Mouse (Mus musculus) embryonic facial prominence, embryonic 14.5 days (tissue): ENCODE measurements around the gene Gm17660. TPM values are rescaled to one million over a fixed set of nuclear protein-coding genes. Genes with fewer than 3 reads are reported as not detected.
A peak's percentile ranks its signal among the peaks of the same experiment; 100 is the strongest.

ENCODE experiments used
- ATAC-seq: fragments of 200-750 bp; cut with Nextera tagmentation; 2 replicates; pipeline ENCODE4 v1.8.0; 2017; ENCODE audit warnings: low read depth, moderate number of reproducible peaks, moderate TSS enrichment
- DNase-seq: peaks from one replicate; pipeline ENCODE4 v3.0.0-alpha.2; 2015; ENCODE audit warnings: low spot score
- H3K27ac ChIP-seq: fragments of 300-500 bp; sonication (generic); replicated peaks from 2 replicates; pipeline ENCODE4 v1.5.1; 2014; ENCODE audit warnings: low read depth, mild to moderate bottlenecking, low read length, moderate library complexity
- H3K27me3 ChIP-seq: fragments of 300-500 bp; sonication (generic); replicated peaks from 2 replicates; pipeline ENCODE4 v1.6.1; 2014; ENCODE audit warnings: low read length; ENCODE audit not compliant: control insufficient read depth, insufficient read depth
- H3K36me3 ChIP-seq: fragments of 300-500 bp; sonication (generic); 2 replicates; pipeline ENCODE4 v1.6.1; 2014; ENCODE audit warnings: low read length, mixed read lengths; ENCODE audit not compliant: control insufficient read depth, insufficient read depth
- H3K4me1 ChIP-seq: fragments of 300-500 bp; sonication (generic); 2 replicates; pipeline ENCODE4 v1.6.1; 2014; ENCODE audit warnings: antibody characterized with exemption, low read length; ENCODE audit not compliant: control insufficient read depth, insufficient read depth
- H3K4me2 ChIP-seq: fragments of 300-500 bp; sonication (generic); 2 replicates; pipeline ENCODE4 v1.6.1; 2014; ENCODE audit warnings: low read depth, mild to moderate bottlenecking, low read length, moderate library complexity, mixed read lengths
- H3K4me3 ChIP-seq: fragments of 300-500 bp; sonication (generic); 2 replicates; pipeline ENCODE4 v1.5.1; 2014; ENCODE audit warnings: low read depth, mild to moderate bottlenecking, low read length
- H3K9ac ChIP-seq: fragments of 300-500 bp; sonication (generic); 2 replicates; pipeline ENCODE4 v1.6.1; 2014; ENCODE audit warnings: low read depth, mild to moderate bottlenecking, low read length, moderate library complexity, mixed read lengths
- H3K9me3 ChIP-seq: fragments of 300-500 bp; sonication (generic); 2 replicates; pipeline ENCODE4 v1.6.1; 2016; ENCODE audit warnings: low read length; ENCODE audit not compliant: control insufficient read depth
- WGBS: fragments of 180-500 bp; shearing (Covaris S2); extraction: QIAGEN DNeasy Blood & Tissue Kit; methylation state at CpG from one replicate; pipeline ENCODE4 v1.1.7; 2014; 5-methylcytosine and 5-hydroxymethylcytosine counted together
- polyA plus RNA-seq: library from polyadenylated mRNA; unstranded; fragments of >200 nt; fragmentation: Nextera tagmentation; extraction: Ambion mirVana; gene quantifications from 2 replicates; pipeline ENCODE4 v1.2.1, GENCODE M21; 2014

The Gm17660 gene
- polyA plus RNA-seq, 1 experiment from 2014 or later, result 0.47 TPM

- Histone ChIP-seq H3K4me2 (peak overlapping the region; percentile 23; the same call in 1 of the 2 replicates), H3K27me3 (no peaks in the 10 kb centered on the region), H3K27ac (peak overlapping the region; percentile 46), H3K9me3 (no peaks in the 10 kb centered on the region), H3K9ac (no peak overlapping the region), H3K4me1 (0 out of 2 replicates have a peak, but pooled peaks cover 2% of the 10 kb centered on the region), H3K36me3 (no peaks in the 10 kb centered on the region), H3K4me3 (no peak overlapping the region)
- 12% methylated on average over 6 of the region's 8 CpGs for WGBS
- peak; percentile 92 for ATAC-seq
- DNase-seq, result peak; percentile 86
Observed at GRCm38 (mm10) chr5:104072272-104072886, 5.0 kb downstream of the Gm17660 start.

GRCm38 (mm10) chr5:104071048-104071447 is 6.4 kb downstream of the Gm17660 start:
- Histone ChIP-seq H3K4me1 (0 out of 2 replicates have a peak, but pooled peaks cover 2% of the 10 kb centered on the region), H3K27me3 (no peaks in the 10 kb centered on the region), H3K4me3 (no peak overlapping the region), H3K9ac (no peak overlapping the region), H3K4me2 (no peak overlapping the region), H3K36me3 (no peaks in the 10 kb centered on the region), H3K27ac (no peak overlapping the region), H3K9me3 (no peaks in the 10 kb centered on the region)
- ATAC-seq (no peak), DNase-seq (no peak)
- 71% methylated on average over 4 of the region's 4 CpGs for WGBS

- DNase-seq (no peak), ATAC-seq (no peak)
- Histone ChIP-seq H3K27ac (no peak overlapping the region), H3K9me3 (no peaks in the 10 kb centered on the region), H3K4me1 (0 out of 2 replicates have a peak, but pooled peaks cover 2% of the 10 kb centered on the region), H3K4me2 (no peak overlapping the region), H3K4me3 (no peak overlapping the region), H3K27me3 (no peaks in the 10 kb centered on the region), H3K9ac (no peak overlapping the region), H3K36me3 (peaks cover 7% of the 10 kb centered on the region)
- 77% methylated on average over 7 of the region's 7 CpGs for WGBS
Observed at GRCm38 (mm10) chr5:104068751-104069150, 8.7 kb downstream of the Gm17660 start.

- Histone ChIP-seq H3K4me3 (no peak overlapping the region), H3K4me2 (no peak overlapping the region), H3K4me1 (no peaks in the 10 kb centered on the region), H3K9ac (no peak overlapping the region), H3K9me3 (no peaks in the 10 kb centered on the region), H3K27me3 (no peaks in the 10 kb centered on the region), H3K27ac (no peak overlapping the region), H3K36me3 (peaks cover 45% of the 10 kb centered on the region)
- 84% methylated on average over 11 of the region's 11 CpGs for WGBS
- DNase-seq (no peak), ATAC-seq (no peak)
Observed at GRCm38 (mm10) chr5:104062773-104063551, 14.4 kb downstream of the Gm17660 start.

- Histone ChIP-seq H3K36me3 (peaks cover 47% of the 10 kb centered on the region), H3K9ac (no peak overlapping the region), H3K4me1 (no peaks in the 10 kb centered on the region), H3K27ac (no peak overlapping the region), H3K9me3 (no peaks in the 10 kb centered on the region), H3K4me2 (no peak overlapping the region), H3K27me3 (no peaks in the 10 kb centered on the region), H3K4me3 (no peak overlapping the region)
- WGBS, result 82% methylated on average over 13 of the region's 13 CpGs
- DNase-seq (no peak), ATAC-seq (no peak)
Observed at GRCm38 (mm10) chr5:104061936-104062772, 15.3 kb downstream of the Gm17660 start.

- peaks cover 50% of the 10 kb centered on the region for H3K36me3 ChIP-seq
Observed at GRCm38 (mm10) chr5:104060429-104060828, 17.0 kb downstream of the Gm17660 start.

GRCm38 (mm10) chr5:104059628-104060027 is 17.8 kb downstream of the Gm17660 start:
- Histone ChIP-seq H3K36me3 (peaks cover 50% of the 10 kb centered on the region), H3K27me3 (no peaks in the 10 kb centered on the region), H3K4me1 (no peaks in the 10 kb centered on the region), H3K9me3 (no peaks in the 10 kb centered on the region), H3K27ac (no peak overlapping the region), H3K4me3 (no peak overlapping the region), H3K9ac (no peak overlapping the region), H3K4me2 (no peak overlapping the region)
- ATAC-seq (no peak), DNase-seq (no peak)
- WGBS, result 86% methylated on average over 9 of the region's 9 CpGs

More at GRCm38 (mm10) chr5:104060429-104060828, 17.0 kb downstream of the Gm17660 start:
- H3K9me3 ChIP-seq, result no peaks in the 10 kb centered on the region
- no peaks in the 10 kb centered on the region for H3K4me1 ChIP-seq
- 93% methylated on average over 5 of the region's 5 CpGs for WGBS
- no peaks in the 10 kb centered on the region for H3K27me3 ChIP-seq
- H3K4me2 ChIP-seq, result no peak overlapping the region
- H3K4me3 ChIP-seq, result no peak overlapping the region
- H3K9ac ChIP-seq, result no peak overlapping the region
- DNase-seq (no peak), ATAC-seq (no peak)
- H3K27ac ChIP-seq, result no peak overlapping the region

GRCm38 (mm10) chr5:104058021-104058420 is 19.4 kb downstream of the Gm17660 start:
- Histone ChIP-seq H3K9me3 (no peaks in the 10 kb centered on the region), H3K4me1 (no peaks in the 10 kb centered on the region), H3K9ac (no peak overlapping the region), H3K27ac (no peak overlapping the region), H3K4me2 (no peak overlapping the region), H3K36me3 (peaks cover 45% of the 10 kb centered on the region), H3K4me3 (no peak overlapping the region), H3K27me3 (no peaks in the 10 kb centered on the region)
- 64% methylated on average over 15 of the region's 15 CpGs for WGBS
- DNase-seq (no peak), ATAC-seq (no peak)
